Mouse (Mus musculus) thymus, postnatal 25 days (tissue): Measurements from ENCODE around the gene Cd81.
A peak's percentile ranks its signal among the peaks of the same experiment; 100 is the strongest.

ENCODE experiments used
- DNase-seq: peaks from one replicate; pipeline ENCODE4 v3.0.0; 2022

Gene Cd81

DNA sequence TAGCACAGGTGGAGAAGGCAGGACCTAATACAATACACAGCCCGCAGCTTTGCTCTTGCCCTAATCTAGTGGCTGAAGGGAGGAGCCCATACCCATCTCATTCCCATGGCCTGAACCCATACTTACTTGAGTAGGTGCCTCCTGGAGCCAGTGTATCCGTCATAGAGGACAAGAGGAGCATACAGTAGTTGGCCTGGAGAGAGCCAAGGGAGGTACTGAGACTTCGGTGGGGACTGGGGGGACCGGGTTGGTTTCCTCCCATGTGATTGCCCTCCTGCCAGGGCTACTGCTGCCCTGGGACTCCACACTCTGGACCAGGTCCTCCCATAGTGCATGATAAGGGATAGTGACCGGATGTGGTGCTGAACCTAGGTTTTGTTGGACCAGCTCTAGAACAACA lies 20.1 kb downstream of the Cd81 start:
- DNase-seq = no peak

GRCm38 (mm10) chr7:143073086-143073485 lies 20.5 kb downstream of the Cd81 start:
- DNase-seq = peak; percentile 52

DNA sequence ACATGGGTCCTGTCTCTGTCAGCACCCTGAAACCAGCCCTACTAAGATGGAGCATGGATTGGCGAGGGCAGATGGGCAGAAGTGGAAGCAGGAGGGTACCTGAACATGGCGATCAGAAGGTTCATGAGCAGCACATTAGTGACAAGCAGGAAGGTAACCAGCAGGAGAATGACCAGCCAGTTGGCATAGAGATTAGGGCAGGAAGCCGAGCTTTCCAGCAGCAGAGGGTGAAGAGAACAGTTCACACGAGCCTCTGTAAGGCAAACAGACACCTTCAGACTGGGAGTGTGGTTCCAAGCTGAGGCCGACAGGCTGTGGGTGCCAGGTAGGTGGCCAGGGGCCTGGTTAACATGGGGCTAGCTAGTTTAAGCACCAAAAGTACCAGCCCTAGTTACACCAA lies 22.9 kb downstream of the Cd81 start:
- DNase-seq = no peak

GRCm38 (mm10) chr7:143077351-143077750 lies 24.8 kb downstream of the Cd81 start:
- no peak for DNase-seq

DNA sequence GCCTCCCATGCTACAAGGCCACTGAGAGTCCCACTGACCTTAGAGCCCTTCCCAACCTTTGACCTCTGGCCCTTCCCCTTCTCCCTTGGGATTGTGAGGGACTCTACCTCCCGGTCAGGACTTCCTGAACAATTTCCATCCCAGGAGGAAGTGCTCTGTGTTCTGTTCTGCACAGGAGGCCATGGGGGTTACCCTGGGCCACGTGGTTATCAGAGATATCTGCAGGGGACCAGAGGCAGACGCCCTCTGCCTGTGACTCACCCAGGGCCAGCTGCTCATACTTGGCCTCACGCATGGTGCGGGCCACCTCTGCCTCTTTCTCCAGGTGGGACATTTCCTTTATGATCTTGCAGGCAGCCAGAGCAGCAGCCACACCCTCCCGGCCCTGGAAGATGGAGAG lies 29.5 kb downstream of the Cd81 start:
- DNase-seq = no peak

DNA sequence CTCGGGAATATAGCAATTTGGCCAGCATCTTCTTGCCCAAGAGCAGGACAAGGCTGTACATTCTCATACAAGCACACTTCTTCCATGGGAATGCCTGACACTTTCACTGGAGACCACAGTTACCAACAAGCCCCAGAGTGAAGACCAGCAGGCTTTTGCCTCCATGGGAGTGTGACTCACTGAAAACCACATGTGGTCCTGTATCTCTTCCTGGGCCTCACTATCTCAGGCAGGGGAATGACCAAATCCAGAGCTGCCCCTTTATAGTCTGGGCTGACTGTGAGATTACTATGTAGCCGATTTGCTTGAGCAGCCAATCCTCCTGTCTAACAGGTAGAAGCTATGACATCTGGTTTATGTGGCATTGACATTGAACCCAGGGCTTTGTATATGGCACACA lies 31.2 kb downstream of the Cd81 start:
- no peak for DNase-seq

- DNase-seq = peak; percentile 71
These were observed 33.8 kb downstream of the Cd81 start for GRCm38 (mm10) chr7:143086366-143086765.

- DNase-seq = peak; percentile 16
These were observed 34.6 kb downstream of the Cd81 start for GRCm38 (mm10) chr7:143087070-143087579.

- no peak for DNase-seq
These were observed 41.3 kb downstream of the Cd81 start for GRCm38 (mm10) chr7:143093847-143094246.

DNA sequence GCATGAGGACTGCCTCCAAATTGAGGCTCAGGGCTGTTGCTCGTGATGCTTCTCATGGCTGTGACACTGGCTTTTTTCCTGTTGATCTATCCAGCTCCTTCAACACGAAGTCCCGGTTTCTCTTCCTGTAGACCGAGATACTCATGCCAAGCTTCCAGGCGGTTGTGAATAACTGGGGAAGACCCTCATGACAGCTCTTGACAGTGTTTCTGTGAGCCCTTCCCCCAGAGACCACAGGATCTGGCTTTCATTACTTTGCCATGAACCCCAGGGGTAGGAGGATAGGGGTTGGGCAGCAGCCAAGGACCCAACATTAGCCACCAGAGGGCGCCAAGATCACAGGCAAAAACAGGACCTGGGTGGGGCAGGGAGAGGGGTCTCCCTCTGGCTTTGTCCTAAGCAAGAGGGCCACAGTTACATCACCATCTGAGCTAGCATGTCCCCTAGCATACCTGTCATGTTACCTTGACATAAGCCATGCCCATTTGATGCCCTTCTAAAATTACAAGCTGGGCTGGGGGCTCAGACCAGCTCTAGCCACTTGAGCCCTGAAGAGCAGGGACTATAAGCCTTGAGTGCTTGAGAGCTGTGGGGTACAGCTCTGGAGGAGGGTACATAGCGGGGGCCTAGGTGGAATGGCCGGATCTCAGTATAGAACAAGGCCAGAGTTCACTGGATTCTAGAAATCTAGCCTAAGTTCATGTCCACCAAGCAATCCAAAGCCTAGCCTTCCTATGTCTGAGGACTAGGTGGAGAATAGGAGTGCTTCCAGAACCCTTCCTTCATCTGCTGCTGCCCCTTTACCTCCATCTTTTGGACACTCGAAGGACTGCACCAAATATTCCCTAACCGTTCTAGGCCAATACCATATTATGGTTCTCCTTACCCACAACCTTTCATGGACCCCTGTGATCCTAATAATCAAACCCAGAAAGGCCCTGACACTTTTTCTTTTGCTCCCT lies 42.3 kb downstream of the Cd81 start, which contains the start of gene Trpm5:
TSS of gene Trpm5 (minus strand) at position 51 of the 962 bp plus-strand sequence.
- peak; percentile 61 for DNase-seq

- no peak for DNase-seq
These were observed 43.0 kb downstream of the Cd81 start for GRCm38 (mm10) chr7:143095554-143095907.

DNA sequence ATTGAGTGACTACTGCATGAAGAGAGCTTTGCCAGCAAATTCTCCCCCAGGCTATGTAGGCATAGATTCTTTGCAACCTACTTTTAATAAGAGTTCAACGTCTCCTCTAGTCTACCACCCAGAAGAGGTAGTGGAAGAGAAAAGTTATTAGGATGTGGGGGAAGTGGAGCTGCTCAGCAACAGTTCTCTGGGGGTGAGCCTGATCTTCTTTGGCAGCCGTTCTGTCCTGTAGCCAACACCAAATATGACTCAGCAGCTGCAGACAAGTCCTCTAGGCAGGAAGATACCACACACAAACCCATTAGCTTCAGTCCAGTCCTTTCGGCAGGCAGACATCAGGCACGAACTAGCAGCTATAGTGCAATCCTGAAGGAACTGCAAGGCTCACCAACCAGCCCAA lies 48.2 kb downstream of the Cd81 start:
- DNase-seq = no peak

- no peak for DNase-seq
These were observed 52.8 kb downstream of the Cd81 start for GRCm38 (mm10) chr7:143105258-143105897.

GRCm38 (mm10) chr7:143106062-143106461 lies 53.5 kb downstream of the Cd81 start, which contains the start of gene Kcnq1:
Kcnq1 (plus strand) TSS chr7:143106362.
- no peak for DNase-seq

DNA sequence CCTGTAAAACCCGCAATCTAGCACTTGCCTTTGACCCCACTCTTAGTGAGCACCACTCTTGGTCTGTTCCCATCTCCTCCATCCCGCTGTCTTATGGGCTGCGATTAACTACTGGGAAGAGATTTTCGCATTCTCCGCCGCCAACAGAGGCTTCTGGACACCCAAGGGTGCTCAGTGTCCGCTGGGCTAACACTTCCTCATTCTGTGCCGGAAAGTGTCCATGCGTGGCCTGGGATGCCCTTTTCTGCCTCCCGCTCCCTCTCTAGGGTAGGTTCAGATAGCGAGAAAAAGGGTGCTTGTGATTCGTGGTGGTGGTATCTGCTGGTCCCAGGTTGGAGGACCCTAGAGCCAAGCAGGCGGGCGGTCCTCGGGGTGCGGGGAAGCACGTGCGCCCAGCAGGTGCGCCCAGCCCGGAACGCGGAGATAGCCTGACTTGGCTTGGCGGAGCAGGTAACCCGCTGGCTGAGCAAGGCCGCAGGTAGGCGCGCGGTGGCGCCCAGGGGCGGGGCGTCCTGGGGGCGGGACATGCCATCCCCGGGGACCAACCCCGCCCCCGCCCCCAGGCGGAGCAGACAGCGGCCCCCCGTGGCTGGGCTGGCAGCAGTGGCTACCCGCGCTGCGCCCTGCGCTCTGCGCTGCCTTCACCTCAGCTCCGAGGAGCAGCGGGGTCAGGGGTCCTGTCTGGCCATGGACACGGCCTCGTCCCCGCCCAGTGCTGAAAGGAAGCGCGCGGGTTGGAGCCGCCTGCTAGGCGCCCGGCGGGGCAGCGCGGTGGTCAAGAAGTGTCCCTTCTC lies 54.3 kb downstream of the Cd81 start:
- DNase-seq = peak; percentile 52

DNA sequence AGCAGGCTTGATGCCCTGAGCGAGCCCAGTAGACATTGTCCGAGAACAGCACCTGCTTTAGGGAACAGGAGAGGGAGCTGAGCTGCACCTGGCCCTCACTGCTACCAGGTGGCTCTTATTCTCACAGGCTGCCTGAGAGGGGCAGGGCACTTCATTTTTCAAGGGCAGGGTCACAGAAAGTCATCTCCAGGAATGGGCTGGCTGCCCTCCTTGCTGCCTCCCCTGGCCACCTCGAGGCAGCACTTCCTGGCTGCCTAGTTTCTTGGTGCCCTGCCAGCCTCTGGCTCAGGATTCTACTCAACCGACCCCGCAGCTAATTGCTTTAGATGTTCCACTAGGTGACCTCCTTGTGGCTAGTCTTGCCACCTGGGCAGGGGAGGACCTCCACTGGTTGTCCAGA lies 55.7 kb downstream of the Cd81 start:
- no peak for DNase-seq

GRCm38 (mm10) chr7:143108996-143109660 lies 56.6 kb downstream of the Cd81 start:
- no peak for DNase-seq

- no peak for DNase-seq
These were observed 57.2 kb downstream of the Cd81 start for GRCm38 (mm10) chr7:143109696-143110095.

DNA sequence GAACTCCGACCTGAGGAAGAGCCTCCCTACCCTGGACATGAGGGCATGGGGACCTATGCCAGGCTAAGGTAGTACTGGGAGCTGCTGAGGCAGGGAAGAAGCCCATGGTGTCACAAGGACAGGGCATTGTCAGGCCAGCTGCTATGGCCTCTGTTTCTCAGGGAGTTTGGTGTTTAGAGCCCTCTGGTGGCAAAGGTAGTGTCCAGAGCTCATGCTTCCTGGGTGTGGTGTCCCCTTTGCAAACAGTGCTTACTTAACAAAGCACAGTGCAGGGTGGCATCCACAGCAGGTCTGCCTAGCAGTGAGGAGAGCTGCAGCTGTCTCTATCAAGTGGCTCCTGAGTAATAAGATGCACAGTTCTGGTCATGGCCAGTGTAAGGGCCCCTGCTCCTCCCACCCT lies 58.3 kb downstream of the Cd81 start:
- no peak for DNase-seq

- no peak for DNase-seq
These were observed 59.2 kb downstream of the Cd81 start for GRCm38 (mm10) chr7:143111719-143112118.

GRCm38 (mm10) chr7:143112395-143112794 lies 59.9 kb downstream of the Cd81 start:
- no peak for DNase-seq

DNA sequence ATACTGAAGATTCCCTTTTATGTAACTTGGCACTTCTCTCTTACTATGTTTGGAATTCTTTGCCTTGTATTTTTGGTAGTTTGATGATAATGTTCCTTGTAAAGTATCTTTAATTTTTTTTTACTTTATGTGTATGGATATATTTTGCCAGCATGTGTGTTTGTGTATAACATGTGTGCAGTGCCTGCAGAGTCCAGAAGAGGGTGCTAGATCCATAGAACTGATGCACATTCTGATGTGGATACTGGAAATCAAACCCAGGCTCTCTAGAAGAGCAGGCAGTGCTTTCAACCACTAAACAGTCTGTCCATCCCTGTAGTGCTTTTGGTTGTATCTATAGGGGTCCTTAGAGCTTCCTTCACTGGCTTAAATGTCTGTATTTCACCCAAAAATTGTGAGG lies 62.2 kb downstream of the Cd81 start:
- no peak for DNase-seq

GRCm38 (mm10) chr7:143116521-143116920 lies 64.0 kb downstream of the Cd81 start:
- no peak for DNase-seq
